Mouse (Mus musculus) retina, embryonic 14.5 days (tissue): ENCODE measurements around the gene Ang2.

Source experiments
- DNase-seq: peaks from one replicate; pipeline ENCODE4 v3.0.0-alpha.2; 2015; ENCODE audit warnings: low spot score

The Ang2 gene

GRCm38 (mm10) chr14:51150206-51150831, 48.6 kb downstream of the Ang2 start:
- no peak for DNase-seq

- DNase-seq: no peak
These were observed 49.8 kb downstream of the Ang2 start for GRCm38 (mm10) chr14:51149164-51149563.

GRCm38 (mm10) chr14:51148006-51148405, 50.9 kb downstream of the Ang2 start:
- DNase-seq: no peak

- no peak for DNase-seq
These were observed 52.3 kb downstream of the Ang2 start, which contains the start of gene Rnase1 for GRCm38 (mm10) chr14:51146685-51147084. TSS of gene Rnase1 (minus strand) at chr14:51146785.

GRCm38 (mm10) chr14:51145521-51145920, 53.4 kb downstream of the Ang2 start:
- no peak for DNase-seq
